Mouse (Mus musculus) lung, embryonic 16.5 days (tissue): ENCODE results near the gene Prdx6. TPM values are rescaled to one million over a fixed set of nuclear protein-coding genes. Genes with fewer than 3 reads are reported as not detected.
A peak's percentile ranks its signal among the peaks of the same experiment; 100 is the strongest.

Experiments used
- ATAC-seq: fragments of 200-750 bp; cut with Nextera tagmentation; 2 replicates; pipeline ENCODE4 v1.8.0; 2017; ENCODE audit warnings: low read depth, mild to moderate bottlenecking, moderate library complexity
- H3K27ac ChIP-seq: fragments of 300-500 bp; sonication (generic); 2 replicates; pipeline ENCODE4 v1.5.1; 2014; ENCODE audit warnings: mild to moderate bottlenecking, control low read depth, low read length
- H3K27me3 ChIP-seq: fragments of 300-500 bp; sonication (generic); 2 replicates; pipeline ENCODE4 v1.6.1; 2014; ENCODE audit warnings: low read depth, low read length, mixed read lengths; ENCODE audit not compliant: control insufficient read depth, insufficient read depth
- H3K36me3 ChIP-seq: fragments of 300-500 bp; sonication (generic); 2 replicates; pipeline ENCODE4 v1.6.1; 2014; ENCODE audit warnings: low read length; ENCODE audit not compliant: control insufficient read depth, insufficient read depth
- H3K4me1 ChIP-seq: fragments of 300-500 bp; sonication (generic); replicated peaks from 2 replicates; pipeline ENCODE4 v1.6.1; 2014; ENCODE audit warnings: low read length, mixed read lengths; ENCODE audit not compliant: control insufficient read depth, insufficient read depth
- H3K4me2 ChIP-seq: fragments of 300-500 bp; sonication (generic); 2 replicates; pipeline ENCODE4 v1.6.1; 2014; ENCODE audit warnings: low read depth, low read length, control low read depth
- H3K4me3 ChIP-seq: fragments of 300-500 bp; sonication (generic); 2 replicates; pipeline ENCODE4 v1.5.1; 2014; ENCODE audit warnings: mild to moderate bottlenecking, low read length, control low read depth
- H3K9ac ChIP-seq: fragments of 300-500 bp; sonication (generic); 2 replicates; pipeline ENCODE4 v1.6.1; 2014; ENCODE audit warnings: low read length, control low read depth
- H3K9me3 ChIP-seq: fragments of 300-500 bp; sonication (generic); 2 replicates; pipeline ENCODE4 v1.6.1; 2016; ENCODE audit warnings: low read length; ENCODE audit not compliant: control insufficient read depth
- WGBS: fragments of 180-500 bp; shearing (Covaris S2); extraction: QIAGEN DNeasy Blood & Tissue Kit; methylation state at CpG from one replicate; pipeline ENCODE4 v1.1.7; 2014; 5-methylcytosine and 5-hydroxymethylcytosine counted together
- polyA plus RNA-seq: library from polyadenylated mRNA; unstranded; fragments of >200 nt; fragmentation: Nextera tagmentation; extraction: Ambion mirVana; gene quantifications from 2 replicates; pipeline ENCODE4 v1.2.1, GENCODE M21; 2015

Prdx6 gene
- polyA plus RNA-seq, 1 experiment from 2014 or later: 458 TPM

DNA sequence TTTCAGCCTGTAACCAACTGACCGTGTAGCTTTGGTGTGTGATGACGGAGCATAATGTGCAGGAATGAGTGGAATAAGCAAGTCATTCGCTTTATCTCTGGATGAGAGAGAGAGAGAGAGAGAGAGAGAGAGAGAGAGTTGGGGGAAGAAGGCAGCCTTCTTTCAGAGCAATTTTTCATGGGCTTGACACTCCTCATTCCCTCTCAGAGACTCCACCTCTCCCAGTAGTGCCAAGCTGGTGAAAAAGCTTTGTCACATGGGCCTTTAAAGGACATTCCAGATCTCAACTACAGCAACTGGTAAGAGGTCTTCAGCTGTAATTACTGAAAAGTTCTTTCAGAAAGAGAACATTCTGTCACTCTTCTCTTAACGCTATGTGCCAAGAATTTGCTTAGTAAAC is 18.3 kb upstream of the Prdx6 start:
- Histone ChIP-seq H3K27me3 (no peaks in the 10 kb centered on the region), H3K4me3 (no peak overlapping the region), H3K9me3 (no peaks in the 10 kb centered on the region), H3K9ac (no peak overlapping the region), H3K27ac (peak overlapping the region; percentile 53), H3K4me2 (no peak overlapping the region), H3K4me1 (peaks cover 7% of the 10 kb centered on the region; the same call in 1 of the 2 replicates), H3K36me3 (no peaks in the 10 kb centered on the region)
- peak; percentile 87 for ATAC-seq
- WGBS: 42% methylated on average over 4 of the region's 4 CpGs

DNA sequence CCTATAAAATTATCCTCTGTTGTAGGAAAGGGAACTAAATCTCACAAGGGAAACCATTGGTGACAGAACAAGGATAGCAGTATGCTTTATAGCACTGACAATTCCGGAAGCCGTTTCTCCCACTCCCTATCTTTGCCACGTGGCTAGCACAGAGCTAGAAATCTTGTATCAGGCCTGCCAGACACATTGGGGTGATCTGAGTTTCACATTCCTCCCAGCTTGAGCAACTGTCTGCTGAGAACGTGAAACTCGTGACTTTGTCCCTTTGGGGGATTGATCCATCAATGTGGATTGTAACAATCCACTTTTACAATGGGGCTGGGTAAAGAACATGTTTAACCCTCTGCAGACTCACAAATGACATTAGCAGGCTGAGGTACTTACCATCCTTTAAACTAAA is 17.9 kb upstream of the Prdx6 start:
- Histone ChIP-seq H3K27me3 (no peaks in the 10 kb centered on the region), H3K27ac (peak overlapping the region; percentile 53), H3K4me1 (peaks cover 7% of the 10 kb centered on the region; the same call in 1 of the 2 replicates), H3K4me3 (no peak overlapping the region), H3K4me2 (no peak overlapping the region), H3K9ac (no peak overlapping the region), H3K36me3 (no peaks in the 10 kb centered on the region), H3K9me3 (no peaks in the 10 kb centered on the region)
- ATAC-seq: peak; percentile 49
- WGBS: 51% methylated on average over 5 of the region's 5 CpGs

DNA sequence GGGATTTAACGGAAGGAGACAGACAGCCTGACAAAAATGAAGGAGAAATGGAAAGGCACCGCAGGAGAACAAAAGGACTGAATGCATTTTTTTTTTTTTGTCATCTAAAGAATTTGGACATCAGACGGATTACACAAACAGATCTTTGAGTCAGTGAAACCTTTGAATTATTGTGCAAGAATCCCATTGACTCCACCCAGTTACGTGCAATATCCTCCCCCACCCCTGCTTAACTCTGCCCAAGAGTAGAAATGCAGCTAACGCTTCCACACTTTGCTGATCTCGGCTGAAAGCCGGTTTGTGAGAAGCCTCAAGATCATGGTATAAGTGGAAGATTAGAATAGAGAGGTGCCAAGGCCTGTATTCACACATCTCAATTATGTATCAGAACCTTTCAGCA is 17.1 kb upstream of the Prdx6 start:
- WGBS: 58% methylated on average over 7 of the region's 7 CpGs
- 0 out of 2 replicates have a peak, but pooled peaks have one; percentile 37 for ATAC-seq
- no peak overlapping the region for H3K27ac ChIP-seq

DNA sequence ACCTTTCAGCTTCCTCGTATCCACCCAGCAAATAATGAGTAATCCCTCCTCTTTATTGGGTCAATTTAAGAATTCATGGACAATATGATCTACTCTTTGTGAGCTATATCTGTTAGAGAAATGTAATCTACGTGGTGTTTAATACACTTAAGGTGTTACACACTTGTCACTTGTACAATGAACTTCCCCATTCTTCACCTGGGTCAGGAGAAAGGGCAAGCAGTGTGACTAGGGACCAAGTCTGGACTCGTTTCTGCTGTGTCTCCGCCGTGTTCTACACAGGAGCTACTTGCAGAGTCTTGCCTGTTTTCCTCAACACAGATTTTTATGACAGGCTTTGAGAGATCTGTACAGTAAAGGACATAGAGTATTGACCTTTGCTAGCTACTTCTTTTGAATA is 13.9 kb upstream of the Prdx6 start:
- Histone ChIP-seq H3K4me2 (no peak overlapping the region), H3K9me3 (no peaks in the 10 kb centered on the region), H3K4me3 (no peak overlapping the region), H3K36me3 (no peaks in the 10 kb centered on the region), H3K9ac (no peak overlapping the region), H3K27ac (no peak overlapping the region), H3K4me1 (peaks cover 7% of the 10 kb centered on the region; the same call in 1 of the 2 replicates), H3K27me3 (no peaks in the 10 kb centered on the region)
- ATAC-seq: no peak
- 74% methylated on average over 5 of the region's 5 CpGs for WGBS

More for the DNA sequence above, 17.1 kb upstream of the Prdx6 start:
- H3K4me1 ChIP-seq: peaks cover 7% of the 10 kb centered on the region; the same call in 1 of the 2 replicates
- H3K36me3 ChIP-seq: no peaks in the 10 kb centered on the region
- no peaks in the 10 kb centered on the region for H3K27me3 ChIP-seq
- no peaks in the 10 kb centered on the region for H3K9me3 ChIP-seq
- no peak overlapping the region for H3K9ac ChIP-seq
- H3K4me2 ChIP-seq: no peak overlapping the region
- H3K4me3 ChIP-seq: no peak overlapping the region

DNA sequence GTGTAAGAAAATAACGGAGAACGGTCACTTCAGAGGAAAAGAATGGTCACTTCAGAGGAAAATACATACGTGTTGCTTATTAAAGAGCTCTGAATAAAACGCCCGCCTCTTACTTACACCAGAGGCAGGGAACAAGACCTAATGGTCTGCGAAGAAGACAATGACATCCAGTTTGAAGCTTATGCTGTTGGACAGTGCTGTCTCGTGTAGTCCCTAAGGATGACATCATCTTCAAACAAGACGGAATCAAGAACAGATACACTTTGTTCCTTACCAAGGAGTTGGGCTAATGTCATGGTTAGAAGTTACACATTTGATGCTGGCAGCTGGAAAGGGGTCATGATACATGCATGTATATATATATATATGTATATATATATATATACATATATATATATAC is 12.6 kb upstream of the Prdx6 start:
- H3K27ac ChIP-seq: no peak overlapping the region
- H3K4me1 ChIP-seq: no peaks in the 10 kb centered on the region
- no peaks in the 10 kb centered on the region for H3K9me3 ChIP-seq
- no peak overlapping the region for H3K4me2 ChIP-seq
- no peaks in the 10 kb centered on the region for H3K36me3 ChIP-seq
- H3K27me3 ChIP-seq: no peaks in the 10 kb centered on the region
- 86% methylated on average over 8 of the region's 8 CpGs for WGBS
- no peak for ATAC-seq
- no peak overlapping the region for H3K4me3 ChIP-seq
- H3K9ac ChIP-seq: no peak overlapping the region

DNA sequence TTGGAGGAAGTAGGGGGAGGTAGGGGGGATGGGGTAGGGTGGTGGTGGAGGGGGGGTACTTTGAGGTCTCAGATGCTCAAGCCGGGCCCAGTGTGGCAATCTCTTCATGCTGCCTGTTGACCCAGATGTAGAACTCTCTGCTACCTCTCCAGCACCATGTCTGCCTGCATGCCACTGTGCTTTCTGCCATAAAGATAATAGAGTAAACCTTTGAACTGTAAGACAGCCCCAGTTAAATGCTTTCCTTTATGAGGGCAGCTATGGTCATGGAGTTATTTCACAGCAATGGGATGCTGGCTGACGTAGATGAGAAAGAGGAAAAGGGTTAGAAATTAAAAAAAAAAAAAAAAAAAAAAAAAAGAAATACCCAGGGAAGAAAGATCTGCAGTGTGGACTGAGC is 11.5 kb upstream of the Prdx6 start:
- H3K27ac ChIP-seq: no peak overlapping the region
- no peaks in the 10 kb centered on the region for H3K36me3 ChIP-seq
- H3K9ac ChIP-seq: no peak overlapping the region
- no peak overlapping the region for H3K4me3 ChIP-seq
- no peak for ATAC-seq
- H3K4me1 ChIP-seq: no peaks in the 10 kb centered on the region
- no peaks in the 10 kb centered on the region for H3K27me3 ChIP-seq
- no peaks in the 10 kb centered on the region for H3K9me3 ChIP-seq
- 74% methylated on average over 2 of the region's 2 CpGs for WGBS
- H3K4me2 ChIP-seq: no peak overlapping the region

DNA sequence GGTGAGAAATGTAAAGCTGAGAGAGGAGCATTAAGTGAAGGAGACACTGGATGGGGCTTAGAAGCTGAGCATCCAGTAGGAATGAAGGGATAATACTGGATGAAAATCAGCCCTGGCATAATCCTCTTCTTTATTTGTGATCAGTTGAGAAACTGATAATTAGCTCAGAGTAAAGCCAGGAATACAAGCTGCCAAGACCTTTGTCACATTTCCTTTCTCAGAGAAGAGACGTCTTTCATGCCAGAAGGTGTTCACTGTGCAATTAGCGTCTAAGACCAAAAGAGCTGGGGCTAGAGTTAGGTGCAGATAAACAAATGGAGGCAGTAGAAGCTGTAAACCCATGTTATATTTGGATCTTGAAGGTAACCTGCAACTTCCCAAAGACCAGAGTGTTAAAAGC is 9.7 kb upstream of the Prdx6 start:
- H3K36me3 ChIP-seq: no peaks in the 10 kb centered on the region
- no peak overlapping the region for H3K9ac ChIP-seq
- H3K4me3 ChIP-seq: no peak overlapping the region
- H3K4me1 ChIP-seq: no peaks in the 10 kb centered on the region
- H3K4me2 ChIP-seq: no peak overlapping the region
- no peak overlapping the region for H3K27ac ChIP-seq
- 69% methylated on average over 2 of the region's 2 CpGs for WGBS
- H3K27me3 ChIP-seq: no peaks in the 10 kb centered on the region
- ATAC-seq: no peak
- H3K9me3 ChIP-seq: no peaks in the 10 kb centered on the region

DNA sequence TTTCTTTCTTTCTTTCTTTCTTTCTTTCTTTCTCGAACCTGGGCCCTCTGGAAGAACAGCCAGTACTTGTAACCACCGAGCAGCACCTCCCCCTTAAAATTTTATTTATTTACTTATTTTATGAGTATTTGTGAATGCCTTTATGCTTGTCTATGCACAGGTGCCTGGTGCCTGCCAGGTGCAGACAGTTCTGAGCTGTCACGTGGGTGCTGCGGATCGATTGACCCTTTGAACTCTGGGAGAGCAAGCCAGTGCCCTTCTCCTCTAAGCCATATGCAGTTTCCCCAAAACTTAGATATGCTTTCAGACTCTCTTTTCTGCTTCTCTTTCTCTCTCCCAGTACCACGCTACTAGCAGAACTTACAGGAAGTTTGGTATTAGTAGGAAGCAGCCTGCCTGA is 8.1 kb upstream of the Prdx6 start:
- no peaks in the 10 kb centered on the region for H3K27me3 ChIP-seq
- no peak overlapping the region for H3K4me2 ChIP-seq
- no peak overlapping the region for H3K4me3 ChIP-seq
- no peaks in the 10 kb centered on the region for H3K36me3 ChIP-seq
- WGBS: 59% methylated on average over 5 of the region's 6 CpGs
- H3K9ac ChIP-seq: no peak overlapping the region
- no peaks in the 10 kb centered on the region for H3K4me1 ChIP-seq
- no peak overlapping the region for H3K27ac ChIP-seq
- no peaks in the 10 kb centered on the region for H3K9me3 ChIP-seq
- ATAC-seq: no peak

DNA sequence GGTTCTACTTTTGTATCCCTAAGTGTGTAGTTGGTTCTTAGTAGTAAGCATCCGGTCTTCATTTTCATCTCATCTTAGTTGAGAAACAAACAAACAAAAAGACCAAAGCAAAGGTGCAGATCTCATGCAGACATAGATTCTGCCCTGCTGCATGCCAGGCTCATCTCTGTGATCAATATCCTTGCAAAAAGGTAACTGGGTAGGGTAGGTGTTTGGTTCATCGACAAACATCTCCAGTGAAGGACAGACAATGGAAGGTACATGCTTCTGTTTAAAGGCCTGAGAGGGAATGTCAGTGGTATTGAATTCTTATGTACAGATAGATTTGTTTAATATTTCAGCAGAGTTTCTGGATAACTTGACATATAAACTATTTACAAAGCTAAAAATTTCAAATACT is 7.3 kb upstream of the Prdx6 start:
- no peak overlapping the region for H3K4me2 ChIP-seq
- H3K4me1 ChIP-seq: no peaks in the 10 kb centered on the region
- no peaks in the 10 kb centered on the region for H3K27me3 ChIP-seq
- whole genome bisulfite sequencing: 92% methylated on average over 2 of the region's 2 CpGs
- H3K9me3 ChIP-seq: no peaks in the 10 kb centered on the region
- H3K36me3 ChIP-seq: no peaks in the 10 kb centered on the region
- no peak overlapping the region for H3K9ac ChIP-seq
- no peak for ATAC-seq
- no peak overlapping the region for H3K4me3 ChIP-seq
- H3K27ac ChIP-seq: no peak overlapping the region

DNA sequence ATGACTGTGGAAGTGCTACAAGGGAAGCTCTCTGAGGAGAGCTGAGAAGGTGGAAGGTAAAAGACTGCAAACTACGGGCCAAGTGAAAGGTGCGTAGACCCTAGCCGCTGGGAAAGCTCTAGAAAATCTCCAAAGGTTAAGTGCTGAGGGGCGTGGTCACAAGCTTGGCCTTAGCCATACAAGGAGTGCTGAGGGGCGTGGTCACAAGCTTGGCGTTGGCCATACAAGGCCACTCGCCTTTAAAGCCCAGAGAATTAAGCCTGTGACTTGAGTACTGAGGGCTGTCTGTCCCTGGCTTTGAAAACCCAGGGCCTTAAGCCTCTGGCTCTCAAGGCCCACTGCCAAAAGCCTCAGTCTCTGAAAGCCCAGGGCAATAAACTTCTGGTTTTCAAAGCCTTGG is 5.9 kb upstream of the Prdx6 start:
- H3K36me3 ChIP-seq: no peaks in the 10 kb centered on the region
- no peak overlapping the region for H3K27ac ChIP-seq
- no peak overlapping the region for H3K4me3 ChIP-seq
- no peak overlapping the region for H3K4me2 ChIP-seq
- whole genome bisulfite sequencing: 66% methylated on average over 7 of the region's 7 CpGs
- no peak for ATAC-seq
- no peaks in the 10 kb centered on the region for H3K9me3 ChIP-seq
- no peak overlapping the region for H3K9ac ChIP-seq
- H3K27me3 ChIP-seq: no peaks in the 10 kb centered on the region
- no peaks in the 10 kb centered on the region for H3K4me1 ChIP-seq
